Mouse (Mus musculus): Measurements from ENCODE around the gene Fbn1.

DNA sequence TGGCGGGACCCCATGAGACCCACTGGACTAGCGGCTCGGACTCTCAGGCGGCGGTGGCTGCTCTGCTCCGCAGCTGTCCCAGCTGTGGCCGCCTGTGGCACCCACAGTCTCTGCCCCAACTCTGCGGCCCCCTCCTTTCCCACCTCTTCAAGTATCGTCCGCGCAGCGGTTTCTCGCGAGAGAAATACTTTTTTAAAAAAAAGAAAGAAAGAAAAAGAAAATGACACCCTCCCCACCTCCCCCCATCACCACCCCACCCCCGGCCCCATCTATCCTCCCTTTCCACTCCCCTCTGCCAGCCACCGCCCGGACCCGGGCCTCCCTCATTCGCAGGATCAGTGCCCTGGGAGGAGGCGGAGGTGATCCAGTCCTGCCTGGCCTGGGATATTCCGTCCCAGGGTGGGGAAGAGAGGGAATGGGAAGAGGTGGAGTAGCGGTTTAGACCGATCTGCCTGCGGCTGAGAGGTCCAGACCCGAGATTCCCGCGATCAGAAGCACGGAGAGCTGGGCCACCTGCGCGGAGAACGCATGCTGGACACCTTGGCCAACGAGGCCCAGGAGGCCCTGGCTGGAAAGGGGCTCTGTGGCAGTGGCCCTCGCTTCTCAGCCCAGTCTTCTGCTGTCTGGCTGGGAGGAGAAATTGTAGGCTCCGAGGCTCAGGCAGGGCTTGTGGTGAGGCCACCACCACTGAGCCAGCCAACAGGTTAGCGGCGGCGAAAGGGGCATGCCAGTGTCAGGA lies 1.3 kb downstream of the Fbn1 start:
- TF ChIP-seq CTCF (IDR thresholded peaks at IDR 0.05; ENCODE audit: low read depth) (0 out of 2 replicates have a peak, but pooled peaks have one; percentile 0), EP300 (optimal IDR thresholded peaks at IDR 0.05) (peak; percentile 75)

All from stomach, postnatal 0 days (tissue).